Mouse (Mus musculus) embryonic facial prominence, embryonic 13.5 days (tissue): ENCODE results near the gene Trp53rkb. TPM values are rescaled to one million over a fixed set of nuclear protein-coding genes. Genes with fewer than 3 reads are reported as not detected.

ENCODE experiments used
- ATAC-seq: fragments of 200-750 bp; cut with Nextera tagmentation; 2 replicates; pipeline ENCODE4 v1.8.0; 2017; ENCODE audit warnings: low read depth; ENCODE audit not compliant: insufficient number of reproducible peaks, insufficient read depth, low FRiP score, low TSS enrichment
- H3K27ac ChIP-seq: fragments of 300-500 bp; sonication (generic); 2 replicates; pipeline ENCODE4 v1.5.1; 2015; ENCODE audit warnings: moderate library complexity, mild to moderate bottlenecking, inconsistent platforms
- H3K27me3 ChIP-seq: fragments of 300-500 bp; sonication (generic); 2 replicates; pipeline ENCODE4 v1.6.1; 2015; ENCODE audit warnings: mild to moderate bottlenecking, inconsistent platforms
- H3K36me3 ChIP-seq: fragments of 300-500 bp; sonication (generic); 2 replicates; pipeline ENCODE4 v1.6.1; 2015; ENCODE audit warnings: mild to moderate bottlenecking, inconsistent platforms
- H3K4me1 ChIP-seq: fragments of 300-500 bp; sonication (generic); 2 replicates; pipeline ENCODE4 v1.6.1; 2015; ENCODE audit warnings: inconsistent platforms
- H3K4me2 ChIP-seq: fragments of 300-500 bp; sonication (generic); 2 replicates; pipeline ENCODE4 v1.6.1; 2015; ENCODE audit warnings: moderate library complexity, mild to moderate bottlenecking, inconsistent platforms
- H3K4me3 ChIP-seq: fragments of 300-500 bp; sonication (generic); 2 replicates; pipeline ENCODE4 v1.5.1; 2015; ENCODE audit warnings: mild to moderate bottlenecking, inconsistent platforms
- H3K9ac ChIP-seq: fragments of 300-500 bp; sonication (generic); 2 replicates; pipeline ENCODE4 v1.6.1; 2015; ENCODE audit warnings: mild to moderate bottlenecking, inconsistent platforms
- H3K9me3 ChIP-seq: fragments of 300-500 bp; sonication (generic); 2 replicates; pipeline ENCODE4 v1.6.1; 2016; ENCODE audit warnings: inconsistent platforms
- WGBS: fragments of 180-500 bp; shearing (Covaris S2); methylation state at CpG from one replicate; pipeline ENCODE4 v1.1.7; 2015; ENCODE audit warnings: mixed read lengths; 5-methylcytosine and 5-hydroxymethylcytosine counted together
- polyA plus RNA-seq: library from polyadenylated mRNA; unstranded; fragments of >200 nt; fragmentation: Nextera tagmentation; extraction: Ambion mirVana; gene quantifications from 2 replicates; pipeline ENCODE4 v1.2.1, GENCODE M21; 2015

Gene Trp53rkb
- polyA plus RNA-seq, 1 experiment from 2014 or later, result 10.4 TPM

- no peak for ATAC-seq
- 86% methylated on average over 7 of the region's 7 CpGs for WGBS
These were observed 8.1 kb downstream of the Trp53rkb start for GRCm38 (mm10) chr2:166800473-166800857.

GRCm38 (mm10) chr2:166801436-166801835, 9.1 kb downstream of the Trp53rkb start:
- no peaks in the 10 kb centered on the region for H3K9me3 ChIP-seq
- no peak overlapping the region for H3K4me3 ChIP-seq
- no peak overlapping the region for H3K27ac ChIP-seq
- H3K27me3 ChIP-seq, result no peaks in the 10 kb centered on the region
- WGBS, result 79% methylated on average over 2 of the region's 2 CpGs
- H3K9ac ChIP-seq, result no peak overlapping the region
- H3K36me3 ChIP-seq, result peaks cover 27% of the 10 kb centered on the region
- ATAC-seq, result no peak
- peaks cover 6% of the 10 kb centered on the region for H3K4me1 ChIP-seq
- H3K4me2 ChIP-seq, result no peak overlapping the region

More at GRCm38 (mm10) chr2:166800473-166800857, 8.1 kb downstream of the Trp53rkb start:
- peaks cover 35% of the 10 kb centered on the region for H3K36me3 ChIP-seq
- no peaks in the 10 kb centered on the region for H3K27me3 ChIP-seq
- H3K9ac ChIP-seq, result no peak overlapping the region
- no peaks in the 10 kb centered on the region for H3K9me3 ChIP-seq
- no peak overlapping the region for H3K4me3 ChIP-seq
- no peak overlapping the region for H3K4me2 ChIP-seq
- H3K27ac ChIP-seq, result no peak overlapping the region
- no peaks in the 10 kb centered on the region for H3K4me1 ChIP-seq

DNA sequence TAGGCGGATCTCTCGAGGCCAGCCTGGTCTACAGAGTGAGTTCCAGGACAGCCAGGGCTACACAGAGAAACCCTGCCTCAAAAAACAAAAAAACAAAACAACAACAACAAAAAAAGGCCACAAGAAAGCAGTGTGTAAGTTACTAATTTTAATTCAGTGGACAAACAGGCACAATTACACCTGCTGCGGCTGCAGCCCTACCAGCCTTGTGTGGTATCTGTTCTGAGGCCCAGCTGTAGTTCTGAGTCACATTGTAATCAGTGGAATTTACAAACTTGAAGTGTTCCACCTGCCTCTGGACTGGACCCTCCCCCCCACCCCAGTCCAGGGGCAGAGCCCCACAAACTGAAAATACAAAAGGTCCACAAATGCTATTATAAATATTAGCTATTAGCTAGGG, 11.0 kb downstream of the Trp53rkb start:
- H3K9ac ChIP-seq, result no peak overlapping the region
- H3K4me3 ChIP-seq, result no peak overlapping the region
- peaks cover 9% of the 10 kb centered on the region for H3K36me3 ChIP-seq
- no peak overlapping the region for H3K27ac ChIP-seq
- no peak overlapping the region for H3K4me2 ChIP-seq
- ATAC-seq, result no peak
- peaks cover 12% of the 10 kb centered on the region for H3K4me1 ChIP-seq
- 91% methylated on average over 3 of the region's 3 CpGs for WGBS
- H3K27me3 ChIP-seq, result no peaks in the 10 kb centered on the region
- no peaks in the 10 kb centered on the region for H3K9me3 ChIP-seq

- H3K4me3 ChIP-seq, result peak within 1 kb of the TSS; percentile 81
- no peaks in the 10 kb centered on the region for H3K27me3 ChIP-seq
- H3K27ac ChIP-seq, result peak within 1 kb of the TSS; percentile 60
- H3K4me1 ChIP-seq, result peaks cover 12% of the 10 kb centered on the region
- peak; percentile 82 for ATAC-seq
- peak within 1 kb of the TSS; percentile 89 for H3K4me2 ChIP-seq
- peak within 1 kb of the TSS; percentile 84 for H3K9ac ChIP-seq
- no peaks in the 10 kb centered on the region for H3K36me3 ChIP-seq
- under 1% methylated on average over 76 of the region's 76 CpGs for WGBS
- H3K9me3 ChIP-seq, result no peaks in the 10 kb centered on the region
These were observed 13.2 kb downstream of the Trp53rkb start, which contains the start of gene Arfgef2 for GRCm38 (mm10) chr2:166805250-166806172. Arfgef2 (plus strand) TSS chr2:166805588.

DNA sequence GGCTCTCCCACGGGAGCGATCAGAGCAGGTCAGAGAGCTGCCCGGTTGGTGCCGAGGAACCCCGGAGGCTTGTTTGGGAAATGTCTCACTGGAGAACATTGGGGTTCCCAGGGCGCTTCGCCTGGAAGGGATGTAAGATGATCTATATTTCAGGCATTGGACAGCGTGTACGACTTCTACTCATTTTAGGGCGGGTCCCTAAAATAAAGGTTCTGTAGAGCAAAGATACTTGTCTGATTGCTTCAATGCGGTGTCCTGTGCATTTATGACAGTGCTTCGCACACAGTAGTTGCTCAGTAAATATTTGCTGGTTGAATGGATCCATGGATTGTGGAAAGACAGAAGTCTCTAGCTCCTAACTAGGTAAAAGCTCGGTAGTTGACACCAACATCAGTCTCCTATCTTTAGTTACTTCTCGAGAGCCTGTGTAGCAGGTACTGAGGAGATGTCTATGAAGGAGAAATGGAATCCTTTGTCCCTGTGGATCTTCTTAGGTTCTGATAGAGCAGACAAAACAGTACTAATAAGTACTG, 13.9 kb downstream of the Trp53rkb start:
- no peak for ATAC-seq
- Histone ChIP-seq H3K4me2 (peak overlapping the region; percentile 89), H3K27ac (peak overlapping the region; percentile 60; the same call in 1 of the 2 replicates), H3K27me3 (no peaks in the 10 kb centered on the region), H3K4me3 (peak overlapping the region; percentile 81), H3K9ac (peak overlapping the region; percentile 84), H3K36me3 (no peaks in the 10 kb centered on the region), H3K4me1 (peaks cover 12% of the 10 kb centered on the region), H3K9me3 (no peaks in the 10 kb centered on the region)
- WGBS, result 19% methylated on average over 14 of the region's 14 CpGs

DNA sequence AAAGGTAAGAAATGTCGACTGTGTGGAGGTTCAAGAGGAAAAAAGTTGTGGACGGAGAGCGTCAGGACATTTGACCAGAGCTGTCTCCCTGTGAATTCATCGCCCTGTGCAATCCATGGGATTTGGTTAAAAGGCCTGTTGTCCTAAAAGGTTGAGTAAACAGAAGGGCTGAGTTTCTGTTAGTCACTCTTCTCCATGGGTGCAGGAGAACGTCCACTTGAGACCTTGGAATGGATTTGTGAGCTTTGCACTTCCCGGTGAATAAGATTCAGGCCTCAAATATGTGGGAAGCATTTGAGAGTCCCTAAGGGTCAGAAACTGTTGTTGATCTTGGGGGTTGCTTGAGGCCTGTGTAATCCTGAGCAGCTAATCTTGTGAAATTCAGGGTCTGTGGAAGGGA, 14.5 kb downstream of the Trp53rkb start:
- H3K9me3 ChIP-seq, result no peaks in the 10 kb centered on the region
- H3K9ac ChIP-seq, result 0 out of 2 replicates have a peak overlapping the region, but pooled peaks have one; percentile 84
- WGBS, result 80% methylated on average over 6 of the region's 6 CpGs
- peaks cover 12% of the 10 kb centered on the region for H3K4me1 ChIP-seq
- H3K27me3 ChIP-seq, result no peaks in the 10 kb centered on the region
- ATAC-seq, result no peak
- peak overlapping the region; percentile 81; the same call in 1 of the 2 replicates for H3K4me3 ChIP-seq
- no peaks in the 10 kb centered on the region for H3K36me3 ChIP-seq
- H3K27ac ChIP-seq, result no peak overlapping the region
- H3K4me2 ChIP-seq, result peak overlapping the region; percentile 89

GRCm38 (mm10) chr2:166809499-166809898, 17.2 kb downstream of the Trp53rkb start:
- no peaks in the 10 kb centered on the region for H3K36me3 ChIP-seq
- H3K4me2 ChIP-seq, result no peak overlapping the region
- H3K9me3 ChIP-seq, result no peaks in the 10 kb centered on the region
- H3K9ac ChIP-seq, result no peak overlapping the region
- H3K27me3 ChIP-seq, result no peaks in the 10 kb centered on the region
- WGBS, result 81% methylated on average over 5 of the region's 5 CpGs
- no peak overlapping the region for H3K27ac ChIP-seq
- no peak for ATAC-seq
- H3K4me1 ChIP-seq, result peaks cover 12% of the 10 kb centered on the region
- H3K4me3 ChIP-seq, result no peak overlapping the region

GRCm38 (mm10) chr2:166810821-166811220, 18.5 kb downstream of the Trp53rkb start:
- H3K27me3 ChIP-seq, result no peaks in the 10 kb centered on the region
- H3K27ac ChIP-seq, result no peak overlapping the region
- no peaks in the 10 kb centered on the region for H3K36me3 ChIP-seq
- H3K9me3 ChIP-seq, result no peaks in the 10 kb centered on the region
- no peak overlapping the region for H3K4me2 ChIP-seq
- WGBS, result 90% methylated on average over 10 of the region's 10 CpGs
- H3K9ac ChIP-seq, result no peak overlapping the region
- peaks cover 12% of the 10 kb centered on the region for H3K4me1 ChIP-seq
- no peak overlapping the region for H3K4me3 ChIP-seq
- ATAC-seq, result no peak

DNA sequence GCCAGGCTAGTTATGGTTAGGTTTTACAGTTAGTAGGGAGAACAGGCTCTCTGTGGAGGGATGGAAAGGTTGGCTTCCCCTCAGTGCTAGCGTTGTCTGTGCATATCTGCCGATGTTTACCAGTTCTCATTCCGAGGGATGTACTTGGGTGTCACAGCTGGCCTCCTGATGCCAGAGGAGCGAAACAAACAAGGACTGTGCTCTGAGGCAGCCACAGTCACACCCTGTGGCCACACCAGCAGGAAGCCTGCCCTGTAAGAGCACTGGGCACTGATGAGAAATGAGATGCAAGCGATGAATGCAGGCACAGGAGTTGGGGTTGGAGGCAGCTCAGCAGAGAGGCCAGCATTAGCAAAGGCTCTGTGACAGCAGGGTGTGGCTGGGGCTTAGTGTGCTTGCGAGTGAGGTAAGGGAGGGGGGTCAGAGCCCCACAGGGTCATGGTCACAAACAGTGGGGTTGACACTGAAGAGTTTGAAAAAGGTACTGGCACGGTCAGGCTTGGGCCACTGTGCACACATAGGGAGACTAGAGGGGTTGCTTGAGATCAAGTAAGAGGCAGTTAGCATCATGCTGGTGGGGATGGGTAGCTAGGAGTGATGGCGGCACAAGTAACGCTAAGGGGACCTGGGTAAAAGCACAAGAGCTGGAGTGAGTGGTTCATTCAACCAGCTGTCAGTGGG, 26.3 kb downstream of the Trp53rkb start:
- Histone ChIP-seq H3K9me3 (no peaks in the 10 kb centered on the region), H3K4me3 (no peak overlapping the region), H3K4me1 (0 out of 2 replicates have a peak, but pooled peaks cover 6% of the 10 kb centered on the region), H3K27me3 (no peaks in the 10 kb centered on the region), H3K9ac (no peak overlapping the region; the same call in 1 of the 2 replicates), H3K27ac (no peak overlapping the region), H3K36me3 (0 out of 2 replicates have a peak, but pooled peaks cover 5% of the 10 kb centered on the region), H3K4me2 (no peak overlapping the region)
- no peak for ATAC-seq
- 83% methylated on average over 9 of the region's 9 CpGs for WGBS

- Histone ChIP-seq H3K9me3 (no peaks in the 10 kb centered on the region), H3K27me3 (no peaks in the 10 kb centered on the region), H3K27ac (no peak overlapping the region), H3K4me2 (no peak overlapping the region), H3K4me3 (no peak overlapping the region), H3K9ac (no peak overlapping the region), H3K36me3 (0 out of 2 replicates have a peak, but pooled peaks cover 5% of the 10 kb centered on the region), H3K4me1 (0 out of 2 replicates have a peak, but pooled peaks cover 6% of the 10 kb centered on the region)
- WGBS, result 86% methylated on average over 8 of the region's 8 CpGs
- no peak for ATAC-seq
These were observed 27.5 kb downstream of the Trp53rkb start for GRCm38 (mm10) chr2:166819849-166820248.

- no peaks in the 10 kb centered on the region for H3K9me3 ChIP-seq
- no peak overlapping the region for H3K27ac ChIP-seq
- H3K9ac ChIP-seq, result no peak overlapping the region
- H3K4me2 ChIP-seq, result no peak overlapping the region
- H3K4me3 ChIP-seq, result no peak overlapping the region
- no peak for ATAC-seq
- 51% methylated on average over 2 of the region's 2 CpGs for WGBS
- H3K4me1 ChIP-seq, result 0 out of 2 replicates have a peak, but pooled peaks cover 6% of the 10 kb centered on the region
- 0 out of 2 replicates have a peak, but pooled peaks cover 5% of the 10 kb centered on the region for H3K36me3 ChIP-seq
- H3K27me3 ChIP-seq, result no peaks in the 10 kb centered on the region
These were observed 28.5 kb downstream of the Trp53rkb start for GRCm38 (mm10) chr2:166820844-166821243.
